Mouse (Mus musculus): ENCODE data around the gene Rxrb. TPM values are rescaled to one million over a fixed set of nuclear protein-coding genes. Genes with fewer than 3 reads are reported as not detected.
A peak's percentile ranks its signal among the peaks of the same experiment; 100 is the strongest.

The Rxrb gene
- polyA plus RNA-seq, 2 experiments, result 6.0 to 16.5 TPM

GRCm38 (mm10) chr17:34003426-34003825, 28.2 kb upstream of the Rxrb start:
- 8% methylated on average over 5 of the region's 5 CpGs for WGBS (ENCODE audit: insufficient replicate concordance)
- Histone ChIP-seq H3K4me1 (replicated peaks; ENCODE audit: control insufficient read depth in 2 of 2, insufficient read depth in 2 of 2, low read length in 1 of 2) (no peaks in the 10 kb centered on the region), H3K9me3 (ENCODE audit: control insufficient read depth, low read length) (no peaks in the 10 kb centered on the region), H3K9ac (replicated peaks) (no peak overlapping the region), H3K36me3 (replicated peaks; ENCODE audit: control insufficient read depth, insufficient read depth, low read depth) (no peaks in the 10 kb centered on the region), H3K4me2 (ENCODE audit: low read depth) (no peak overlapping the region), H3K27me3 (ENCODE audit: control insufficient read depth, insufficient read depth, low read length) (peaks cover 4% of the 10 kb centered on the region; the same call in 1 of the 2 replicates), H3K4me3 (ENCODE audit: insufficient read depth in 1 of 2, low read depth in 2 of 2, low read length in 2 of 2) (no peak overlapping the region), H3K27ac (no peak overlapping the region)
- ATAC-seq (ENCODE audit: insufficient read depth) (no peak), DNase-seq (ENCODE audit: low read depth in 3 of 3, low spot score in 3 of 3) (no peak)
- peak; percentile 92 for TF ChIP-seq CTCF (IDR thresholded peaks at IDR 0.05; ENCODE audit: low read depth)
- TF ChIP-seq EP300 (IDR thresholded peaks at IDR 0.05; ENCODE audit: low read depth), result no peak

- WGBS (ENCODE audit: insufficient replicate concordance), result 30% methylated on average over 2 of the region's 2 CpGs
- no peak for DNase-seq (ENCODE audit: low read depth in 3 of 3, low spot score in 3 of 3)
- no peak overlapping the region for H3K4me2 ChIP-seq (ENCODE audit: low read depth)
- H3K4me3 ChIP-seq (ENCODE audit: insufficient read depth in 1 of 2, low read depth in 2 of 2, low read length in 2 of 2), result no peak overlapping the region
- TF ChIP-seq EP300 (IDR thresholded peaks at IDR 0.05; ENCODE audit: low read depth) (no peak), CTCF (IDR thresholded peaks at IDR 0.05; ENCODE audit: low read depth) (no peak)
- no peak for ATAC-seq (ENCODE audit: insufficient read depth)
- H3K36me3 ChIP-seq (replicated peaks; ENCODE audit: control insufficient read depth, insufficient read depth, low read depth), result no peaks in the 10 kb centered on the region
- no peak overlapping the region for H3K27ac ChIP-seq
- H3K9ac ChIP-seq (replicated peaks), result no peak overlapping the region
- no peaks in the 10 kb centered on the region for H3K9me3 ChIP-seq (ENCODE audit: control insufficient read depth, low read length)
- no peaks in the 10 kb centered on the region; the same call in 1 of the 2 replicates for H3K27me3 ChIP-seq (ENCODE audit: control insufficient read depth, insufficient read depth, low read length)
- H3K4me1 ChIP-seq (replicated peaks; ENCODE audit: control insufficient read depth in 2 of 2, insufficient read depth in 2 of 2, low read length in 1 of 2), result no peaks in the 10 kb centered on the region
Measured at GRCm38 (mm10) chr17:34006570-34006969, 25.0 kb upstream of the Rxrb start.

GRCm38 (mm10) chr17:34010156-34010555, 21.5 kb upstream of the Rxrb start:
- Histone ChIP-seq H3K9me3 (ENCODE audit: control insufficient read depth, low read length) (no peaks in the 10 kb centered on the region; the same call in 1 of the 2 replicates), H3K9ac (replicated peaks) (no peak overlapping the region), H3K4me2 (ENCODE audit: low read depth) (no peak overlapping the region), H3K36me3 (replicated peaks; ENCODE audit: control insufficient read depth, insufficient read depth, low read depth) (no peaks in the 10 kb centered on the region), H3K4me1 (replicated peaks; ENCODE audit: control insufficient read depth in 2 of 2, insufficient read depth in 2 of 2, low read length in 1 of 2) (no peaks in the 10 kb centered on the region), H3K4me3 (ENCODE audit: insufficient read depth in 1 of 2, low read depth in 2 of 2, low read length in 2 of 2) (no peak overlapping the region), H3K27me3 (ENCODE audit: control insufficient read depth, insufficient read depth, low read length) (no peaks in the 10 kb centered on the region), H3K27ac (no peak overlapping the region)
- TF ChIP-seq CTCF (IDR thresholded peaks at IDR 0.05; ENCODE audit: low read depth), result no peak
- no peak for TF ChIP-seq EP300 (IDR thresholded peaks at IDR 0.05; ENCODE audit: low read depth)
- no peak for ATAC-seq (ENCODE audit: insufficient read depth)
- 48% methylated on average over 5 of the region's 5 CpGs for WGBS (ENCODE audit: insufficient replicate concordance)
- no peak for DNase-seq (ENCODE audit: low read depth in 3 of 3, low spot score in 3 of 3)

- no peaks in the 10 kb centered on the region for H3K36me3 ChIP-seq (replicated peaks; ENCODE audit: control insufficient read depth, insufficient read depth, low read depth)
- H3K9me3 ChIP-seq (ENCODE audit: control insufficient read depth, low read length), result no peaks in the 10 kb centered on the region; the same call in 1 of the 2 replicates
- no peak for ATAC-seq (ENCODE audit: insufficient read depth)
- no peak overlapping the region for H3K4me3 ChIP-seq (ENCODE audit: insufficient read depth in 1 of 2, low read depth in 2 of 2, low read length in 2 of 2)
- no peak overlapping the region for H3K9ac ChIP-seq (replicated peaks)
- no peak overlapping the region for H3K4me2 ChIP-seq (ENCODE audit: low read depth)
- no peaks in the 10 kb centered on the region for H3K27me3 ChIP-seq (ENCODE audit: control insufficient read depth, insufficient read depth, low read length)
- TF ChIP-seq CTCF (IDR thresholded peaks at IDR 0.05; ENCODE audit: low read depth), result no peak
- no peak for TF ChIP-seq EP300 (IDR thresholded peaks at IDR 0.05; ENCODE audit: low read depth)
- no peak overlapping the region for H3K27ac ChIP-seq
- no peak for DNase-seq (ENCODE audit: low read depth in 3 of 3, low spot score in 3 of 3)
- WGBS (ENCODE audit: insufficient replicate concordance), result 78% methylated on average over 8 of the region's 8 CpGs
- no peaks in the 10 kb centered on the region for H3K4me1 ChIP-seq (replicated peaks; ENCODE audit: control insufficient read depth in 2 of 2, insufficient read depth in 2 of 2, low read length in 1 of 2)
Measured at GRCm38 (mm10) chr17:34013436-34013835, 18.2 kb upstream of the Rxrb start.

- Histone ChIP-seq H3K27me3 (ENCODE audit: control insufficient read depth, insufficient read depth, low read length) (no peaks in the 10 kb centered on the region), H3K4me2 (ENCODE audit: low read depth) (no peak overlapping the region), H3K9ac (replicated peaks) (no peak overlapping the region), H3K4me3 (ENCODE audit: insufficient read depth in 1 of 2, low read depth in 2 of 2, low read length in 2 of 2) (no peak overlapping the region), H3K27ac (no peak overlapping the region), H3K4me1 (replicated peaks; ENCODE audit: control insufficient read depth in 2 of 2, insufficient read depth in 2 of 2, low read length in 1 of 2) (peaks cover under 1 to 5% of the 10 kb centered on the region in 2 experiments; a peak in 2 of 4 replicates), H3K36me3 (replicated peaks; ENCODE audit: control insufficient read depth, insufficient read depth, low read depth) (no peaks in the 10 kb centered on the region), H3K9me3 (ENCODE audit: control insufficient read depth, low read length) (no peaks in the 10 kb centered on the region; the same call in 1 of the 2 replicates)
- DNase-seq (ENCODE audit: low read depth in 3 of 3, low spot score in 3 of 3), result no peak
- ATAC-seq (ENCODE audit: insufficient read depth), result no peak
- TF ChIP-seq EP300 (IDR thresholded peaks at IDR 0.05; ENCODE audit: low read depth) (no peak), CTCF (IDR thresholded peaks at IDR 0.05; ENCODE audit: low read depth) (no peak)
- 82% methylated on average over 22 of the region's 23 CpGs for WGBS (ENCODE audit: insufficient replicate concordance)
Measured at GRCm38 (mm10) chr17:34021539-34022413, 9.8 kb upstream of the Rxrb start.

Measured in liver, embryonic 14.5 days (tissue).